Mouse (Mus musculus): ENCODE measurements at regions not wholly inside any gene's neighbourhood (a gene's known extent, or its start where the extent isn't known, plus 50 kb on each side); places are given as distances from the start of the nearest gene placed in this dataset.

DNA sequence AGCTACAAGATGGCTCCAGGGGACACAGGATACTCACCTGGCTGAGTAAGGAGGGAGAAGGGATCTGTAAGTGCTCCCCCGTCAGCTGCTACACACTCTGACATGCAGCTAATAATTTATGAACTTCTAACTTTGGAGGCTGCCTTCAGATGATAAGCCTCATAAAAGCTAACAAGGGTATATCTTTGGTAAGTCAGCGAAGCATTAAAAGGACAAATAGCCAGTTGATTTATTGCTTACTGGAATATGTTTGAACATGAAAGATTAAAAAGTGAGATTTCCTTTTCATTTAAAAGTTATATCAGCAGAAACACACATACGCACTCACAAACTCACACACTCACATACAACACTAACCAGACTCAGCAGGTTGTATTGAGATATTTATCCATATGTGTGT, 161.2 kb upstream of the Dmrta1 start:
- no peaks in the 10 kb centered on the region for H3K9me3 ChIP-seq (replicated peaks; ENCODE audit: low read length)
- peaks cover 7 to 37% of the 10 kb centered on the region in 2 experiments for H3K4me1 ChIP-seq (ENCODE audit: control insufficient read depth in 1 of 2, insufficient read depth in 2 of 2)
- H3K79me2 ChIP-seq (replicated peaks; ENCODE audit: control insufficient read depth, extremely low read depth, insufficient read depth, poor library complexity, severe bottlenecking) = no peaks in the 10 kb centered on the region
- in situ Hi-C loops (cut with MboI; ENCODE audit: low pct_ligation_motif_present, low pct_unique_long_range_greater_than_20kb, low sequenced_read_pairs) = no loop called here
- TF ChIP-seq ELF1 (IDR thresholded peaks at IDR 0.05; ENCODE audit: low read depth, low read length) (no peak), MEF2A (IDR thresholded peaks at IDR 0.05; ENCODE audit: borderline replicate concordance, low read depth, low read length) (no peak), E2F4 (IDR thresholded peaks at IDR 0.05; ENCODE audit: insufficient replicate concordance, low read depth, low read length) (no peak), CHD2 (IDR thresholded peaks at IDR 0.05; ENCODE audit: low read length) (no peak), BHLHE40 (IDR thresholded peaks at IDR 0.05; ENCODE audit: low read depth, low read length) (no peak), SMC3 (IDR thresholded peaks at IDR 0.05; ENCODE audit: low read depth, low read length) (no peak), SIN3A (IDR thresholded peaks at IDR 0.05; ENCODE audit: low read length) (no peak), MAFK (IDR thresholded peaks at IDR 0.05; ENCODE audit: insufficient replicate concordance, low read length) (no peak), MXI1 (IDR thresholded peaks at IDR 0.05; ENCODE audit: low read depth, low read length) (no peak), CTCF (conservative IDR thresholded peaks at IDR 0.05 in 1 of 2, IDR thresholded peaks at IDR 0.05 in 1 of 2; ENCODE audit: low read depth in 2 of 2, low read length in 2 of 2) (no peak), KAT2A (IDR thresholded peaks at IDR 0.05; ENCODE audit: insufficient replicate concordance, low read length) (no peak), NRF1 (IDR thresholded peaks at IDR 0.05; ENCODE audit: low read depth, low read length) (no peak), NELFE (IDR thresholded peaks at IDR 0.05; ENCODE audit: low read depth, low read length) (no peak), POLR2AphosphoS2 (IDR thresholded peaks at IDR 0.05; ENCODE audit: low read depth, low read length) (no peak), POLR2A (IDR thresholded peaks at IDR 0.05; ENCODE audit: low read depth, low read length) (no peak), MYC (IDR thresholded peaks at IDR 0.05; ENCODE audit: low read depth, low read length) (no peak), MAX (IDR thresholded peaks at IDR 0.05; ENCODE audit: low read length) (no peak), PAX5 (IDR thresholded peaks at IDR 0.05; ENCODE audit: low read length) (no peak), USF1 (IDR thresholded peaks at IDR 0.05; ENCODE audit: low read depth, low read length) (no peak)
- no peaks in the 10 kb centered on the region for H3K36me3 ChIP-seq (replicated peaks in 1 of 2; ENCODE audit: control insufficient read depth in 1 of 2, insufficient read depth in 1 of 2, low read length in 1 of 2)
- no peaks in the 10 kb centered on the region for H3K27me3 ChIP-seq (replicated peaks)
- no peak overlapping the region for H3K4me3 ChIP-seq (replicated peaks in 1 of 3; ENCODE audit: low read depth in 2 of 3, low read length in 2 of 3, poor library complexity in 1 of 3)
- no peak overlapping the region for H3K4me2 ChIP-seq (ENCODE audit: insufficient read depth, low read depth, poor library complexity, severe bottlenecking)
- peak overlapping the region; percentile 13; the same call in 1 of the 2 replicates for H3K27ac ChIP-seq (ENCODE audit: insufficient read depth, low read depth)
- dilution Hi-C loops (cut with MboI; ENCODE audit: extremely low pct_ligation_motif_present, extremely low pct_unique_long_range_greater_than_20kb, low sequenced_read_pairs) = no loop called here
- no peak overlapping the region for H3K9ac ChIP-seq (ENCODE audit: insufficient read depth, low read depth)
- no peak for DNase-seq (ENCODE audit: extremely low read depth)

DNA sequence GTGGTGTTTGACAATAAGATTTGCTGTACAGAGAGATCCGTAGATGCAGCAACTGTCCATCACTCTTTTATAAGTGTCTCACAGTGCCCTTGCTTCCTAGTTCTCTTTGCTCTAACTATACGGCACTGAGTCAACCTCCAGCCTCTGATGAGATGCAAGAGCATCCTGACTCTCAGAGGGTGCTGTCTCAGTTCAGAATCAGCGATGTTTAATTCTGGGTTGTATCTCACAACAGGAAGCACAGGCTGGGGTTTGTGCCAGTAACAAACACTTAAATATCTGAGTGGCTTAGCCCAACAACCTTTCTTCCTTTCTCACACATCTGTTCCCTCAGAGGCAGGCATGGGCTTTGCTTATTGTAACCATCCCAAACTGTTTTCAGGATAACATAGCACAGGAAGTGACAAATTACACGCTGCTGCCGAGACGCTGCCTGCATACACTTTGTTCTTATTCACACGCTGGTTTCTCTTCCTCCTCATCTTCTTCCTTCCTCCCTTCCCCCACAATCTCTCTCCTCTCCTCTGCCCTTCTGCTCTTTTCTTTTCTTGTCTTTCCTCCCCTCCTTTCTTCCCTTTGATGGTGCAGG, 163.3 kb upstream of the Dmrta1 start:
- Histone ChIP-seq H3K4me3 (replicated peaks in 1 of 3; ENCODE audit: low read depth in 2 of 3, low read length in 2 of 3, poor library complexity in 1 of 3) (no peak overlapping the region), H3K9ac (ENCODE audit: insufficient read depth, low read depth) (peak overlapping the region; percentile 12), H3K36me3 (replicated peaks in 1 of 2; ENCODE audit: control insufficient read depth in 1 of 2, insufficient read depth in 1 of 2, low read length in 1 of 2) (no peaks in the 10 kb centered on the region), H3K4me1 (ENCODE audit: control insufficient read depth in 1 of 2, insufficient read depth in 2 of 2) (peaks cover 7 to 22% of the 10 kb centered on the region in 2 experiments), H3K79me2 (replicated peaks; ENCODE audit: control insufficient read depth, extremely low read depth, insufficient read depth, poor library complexity, severe bottlenecking) (no peaks in the 10 kb centered on the region), H3K9me3 (replicated peaks; ENCODE audit: low read length) (no peaks in the 10 kb centered on the region), H3K4me2 (ENCODE audit: insufficient read depth, low read depth, poor library complexity, severe bottlenecking) (peak overlapping the region; percentile 72), H3K27me3 (replicated peaks) (no peaks in the 10 kb centered on the region), H3K27ac (ENCODE audit: insufficient read depth, low read depth) (peak overlapping the region; percentile 47)
- dilution Hi-C loops (cut with MboI; ENCODE audit: extremely low pct_ligation_motif_present, extremely low pct_unique_long_range_greater_than_20kb, low sequenced_read_pairs) = no loop called here
- TF ChIP-seq UBTF (IDR thresholded peaks at IDR 0.05; ENCODE audit: low read depth, low read length) (no peak), POLR2A (IDR thresholded peaks at IDR 0.05; ENCODE audit: low read depth, low read length) (no peak), ELF1 (IDR thresholded peaks at IDR 0.05; ENCODE audit: low read depth, low read length) (peak; percentile 55), TCF12 (IDR thresholded peaks at IDR 0.05; ENCODE audit: low read depth, low read length) (peak; percentile 75), MXI1 (IDR thresholded peaks at IDR 0.05; ENCODE audit: low read depth, low read length) (peak; percentile 55), ETS1 (conservative IDR thresholded peaks at IDR 0.05; ENCODE audit: low read depth, low read length) (peak; percentile 54; the same call in 1 of the 2 replicates), BHLHE40 (IDR thresholded peaks at IDR 0.05; ENCODE audit: low read depth, low read length) (peak; percentile 52), EP300 (IDR thresholded peaks at IDR 0.05; ENCODE audit: low read length) (peak; percentile 70), KAT2A (IDR thresholded peaks at IDR 0.05; ENCODE audit: insufficient replicate concordance, low read length) (0 out of 2 replicates have a peak, but pooled peaks have one; percentile 33), ZC3H11A (IDR thresholded peaks at IDR 0.05; ENCODE audit: low read depth, low read length) (no peak), ZMIZ1 (IDR thresholded peaks at IDR 0.05; ENCODE audit: low read depth, low read length) (peak; percentile 35; the same call in 1 of the 2 replicates), RAD21 (IDR thresholded peaks at IDR 0.05; ENCODE audit: low read depth, low read length) (no peak), MEF2A (IDR thresholded peaks at IDR 0.05; ENCODE audit: borderline replicate concordance, low read depth, low read length) (no peak), ZNF384 (IDR thresholded peaks at IDR 0.05; ENCODE audit: low read depth, low read length) (no peak), NRF1 (IDR thresholded peaks at IDR 0.05; ENCODE audit: low read depth, low read length) (0 out of 2 replicates have a peak, but pooled peaks have one; percentile 9), JUND (conservative IDR thresholded peaks at IDR 0.05; ENCODE audit: low read depth, low read length) (peak; percentile 51; the same call in 1 of the 2 replicates), NELFE (IDR thresholded peaks at IDR 0.05; ENCODE audit: low read depth, low read length) (0 out of 2 replicates have a peak, but pooled peaks have one; percentile 23), SIN3A (IDR thresholded peaks at IDR 0.05; ENCODE audit: low read length) (peak; percentile 47; the same call in 1 of the 2 replicates), CHD2 (IDR thresholded peaks at IDR 0.05; ENCODE audit: low read length) (peak; percentile 51; the same call in 1 of the 2 replicates), POLR2AphosphoS2 (IDR thresholded peaks at IDR 0.05; ENCODE audit: low read depth, low read length) (no peak), IRF4 (IDR thresholded peaks at IDR 0.05; ENCODE audit: low read depth, low read length) (peak; percentile 71; the same call in 1 of the 2 replicates), E2F4 (IDR thresholded peaks at IDR 0.05; ENCODE audit: insufficient replicate concordance, low read depth, low read length) (0 out of 2 replicates have a peak, but pooled peaks have one; percentile 35), MAX (IDR thresholded peaks at IDR 0.05; ENCODE audit: low read length) (peak; percentile 72; the same call in 1 of the 2 replicates)
- in situ Hi-C loops (cut with MboI; ENCODE audit: low pct_ligation_motif_present, low pct_unique_long_range_greater_than_20kb, low sequenced_read_pairs) = no loop called here
- no peak for DNase-seq (ENCODE audit: extremely low read depth)
